Mouse (Mus musculus) myocyte (in vitro differentiated cells): Measurements from ENCODE around the gene Itih1. TPM values are rescaled to one million over a fixed set of nuclear protein-coding genes. Genes with fewer than 3 reads are reported as not detected.

Experiments
- H3K27me3 ChIP-seq: one replicate; pipeline ENCODE4 v1.6.1; 2011; ENCODE audit not compliant: control insufficient read depth, insufficient read depth, insufficient read length
- H3K36me3 ChIP-seq: one replicate; pipeline ENCODE4 v1.6.1; 2011; ENCODE audit not compliant: control insufficient read depth, insufficient read depth
- H3K4me2 ChIP-seq: one replicate; pipeline ENCODE4 v1.6.1; 2011; ENCODE audit warnings: low read depth, control low read depth
- H3K4me3 ChIP-seq: one replicate; pipeline ENCODE4 v1.5.1; 2011; ENCODE audit warnings: mild to moderate bottlenecking, control low read depth, moderate library complexity
- H3K79me2 ChIP-seq: one replicate; pipeline ENCODE4 v1.6.1; 2011; ENCODE audit not compliant: control insufficient read depth, insufficient read depth
- H3ac ChIP-seq: one replicate; pipeline ENCODE4 v1.6.1; 2011; ENCODE audit not compliant: control insufficient read depth, insufficient read length
- CEBPB ChIP-seq: IDR thresholded peaks from 2 replicates; pipeline ENCODE4 v1.6.1; 2011; ENCODE audit warnings: mild to moderate bottlenecking, moderate library complexity; ENCODE audit not compliant: poor library complexity, insufficient read depth, severe bottlenecking
- E2F4 ChIP-seq: IDR thresholded peaks from one replicate; pipeline ENCODE4 v1.6.1; 2011; ENCODE audit warnings: mild to moderate bottlenecking, control low read depth, moderate library complexity; ENCODE audit not compliant: insufficient read depth
- MAX ChIP-seq: IDR thresholded peaks from one replicate; pipeline ENCODE4 v1.6.1; 2011; ENCODE audit warnings: low read depth, mild to moderate bottlenecking, control low read depth
- MYOD1 ChIP-seq, 3 experiments: IDR thresholded peaks; one replicate each; pipeline ENCODE4 v1.6.1; 2011; ENCODE audit warnings: control low read depth in 2 of 3, low read depth in 2 of 3, mild to moderate bottlenecking in 2 of 3, moderate library complexity in 1 of 3; ENCODE audit not compliant: insufficient read length in 2 of 3, control insufficient read depth in 1 of 3
- MYOG ChIP-seq, 3 experiments: IDR thresholded peaks; one replicate each; pipeline ENCODE4 v1.6.1; 2011; ENCODE audit warnings: control low read depth in 2 of 3, low read depth in 2 of 3, mild to moderate bottlenecking in 2 of 3; ENCODE audit not compliant: insufficient read length in 2 of 3, control insufficient read depth in 1 of 3, insufficient read depth in 1 of 3
- POLR2A ChIP-seq: IDR thresholded peaks from one replicate; pipeline ENCODE4 v1.6.1; 2011; ENCODE audit warnings: low read depth, mild to moderate bottlenecking, control low read depth, moderate library complexity; ENCODE audit not compliant: insufficient read length
- POLR2AphosphoS2 ChIP-seq: IDR thresholded peaks from one replicate; pipeline ENCODE4 v1.6.1; 2011; ENCODE audit warnings: low read depth, control low read depth; ENCODE audit not compliant: insufficient read length
- REST ChIP-seq: IDR thresholded peaks from one replicate; pipeline ENCODE4 v1.6.1; 2011; ENCODE audit warnings: mild to moderate bottlenecking, control low read depth, moderate library complexity; ENCODE audit not compliant: insufficient read depth, insufficient read length
- SRF ChIP-seq: IDR thresholded peaks from one replicate; pipeline ENCODE4 v1.6.1; 2011; ENCODE audit warnings: low read depth; ENCODE audit not compliant: control insufficient read depth, insufficient read length
- TCF12 ChIP-seq: IDR thresholded peaks from one replicate; pipeline ENCODE4 v1.6.1; 2011; ENCODE audit warnings: mild to moderate bottlenecking, control low read depth; ENCODE audit not compliant: poor library complexity, insufficient read depth, severe bottlenecking
- TCF3 ChIP-seq: IDR thresholded peaks from one replicate; pipeline ENCODE4 v1.6.1; 2011; ENCODE audit warnings: low read depth, control low read depth; ENCODE audit not compliant: insufficient read length
- USF1 ChIP-seq: IDR thresholded peaks from one replicate; pipeline ENCODE4 v1.6.1; 2011; ENCODE audit warnings: low read depth, mild to moderate bottlenecking, control low read depth, moderate library complexity
- polyA plus RNA-seq: library from polyadenylated mRNA; unstranded; fragments of >200 nt; fragmentation: generic; extraction: Trizol; gene quantifications from one replicate; pipeline ENCODE4 v1.2.1, GENCODE M21; 2012; ENCODE audit warnings: missing spikeins

Gene Itih1
- polyA plus RNA-seq, 1 experiment = 0.02 TPM

DNA sequence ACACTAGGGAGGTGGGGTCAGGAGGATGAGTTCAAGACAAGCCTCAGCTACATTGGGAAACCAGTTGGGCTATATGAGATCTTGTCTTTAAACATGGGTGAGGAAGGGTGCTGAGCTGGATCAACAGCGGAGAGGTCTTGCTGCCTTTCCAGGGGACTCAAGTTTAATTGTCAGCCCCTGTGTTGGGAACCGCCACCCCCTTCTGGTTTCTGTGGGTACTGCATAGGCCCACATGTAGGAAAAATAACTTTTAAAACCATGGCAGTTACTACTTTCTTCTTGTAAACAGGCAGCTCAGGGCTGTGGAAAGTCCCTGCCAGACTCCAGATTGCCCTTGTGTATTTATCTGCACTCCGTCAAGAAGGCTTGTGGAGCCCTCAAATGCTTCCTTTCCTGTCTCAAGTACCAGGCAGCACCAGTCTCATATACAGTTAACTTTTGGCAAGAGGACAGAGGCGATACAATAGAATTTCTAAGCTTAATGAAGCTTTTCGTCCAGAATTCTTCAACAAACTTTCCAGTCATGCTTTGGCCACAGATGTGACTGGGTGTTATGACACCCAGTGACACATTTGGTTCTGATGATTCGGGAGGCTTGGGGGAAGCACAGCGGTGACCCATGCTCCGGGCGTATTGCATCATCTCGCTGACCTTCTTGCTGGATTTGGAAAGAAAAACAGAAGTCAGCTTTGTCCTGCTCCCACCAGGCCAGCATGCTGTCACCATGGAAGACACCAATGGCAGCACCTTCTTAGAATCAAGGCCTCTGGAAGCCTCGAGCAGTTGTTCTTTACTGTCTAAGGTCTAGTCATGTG lies 978 bp upstream of the Itih1 start:
- TF ChIP-seq POLR2A = no peak
- TF ChIP-seq CEBPB = peak; percentile 72; the same call in 1 of the 2 replicates
- Histone ChIP-seq H3K4me3 (no peak overlapping the region), H3K79me2 (no peaks in the 10 kb centered on the region), H3K36me3 (no peaks in the 10 kb centered on the region), H3K27me3 (no peaks in the 10 kb centered on the region), H3K4me2 (no peak overlapping the region), H3ac (no peak overlapping the region)

DNA sequence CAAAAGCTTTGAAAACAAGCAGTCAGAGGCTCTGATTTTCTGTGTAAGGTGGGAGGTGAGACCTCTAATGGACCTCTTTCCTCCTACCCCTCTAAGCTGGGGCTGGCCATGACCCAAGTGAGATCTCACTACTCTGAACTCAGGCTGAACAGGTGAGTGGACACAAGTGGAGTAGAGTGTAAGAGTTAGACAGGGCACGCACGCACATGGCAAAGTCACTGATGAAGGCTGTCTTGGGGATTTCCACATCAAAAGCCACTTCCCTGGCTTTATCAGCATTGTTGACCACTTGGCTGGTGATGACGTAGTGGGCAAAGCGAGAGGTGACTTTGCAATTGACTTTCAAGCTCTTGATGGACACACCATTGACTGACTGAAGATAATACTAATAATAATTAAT lies 835 bp downstream of the Itih1 start:
- Histone ChIP-seq H3K27me3 (no peaks in the 10 kb centered on the region), H3K4me2 (no peak overlapping the region), H3K79me2 (no peaks in the 10 kb centered on the region), H3K36me3 (no peaks in the 10 kb centered on the region), H3K4me3 (no peak overlapping the region), H3ac (no peak overlapping the region)
- TF ChIP-seq CEBPB (no peak), E2F4 (no peak), POLR2A (no peak), TCF12 (no peak), REST (no peak), MAX (no peak)

DNA sequence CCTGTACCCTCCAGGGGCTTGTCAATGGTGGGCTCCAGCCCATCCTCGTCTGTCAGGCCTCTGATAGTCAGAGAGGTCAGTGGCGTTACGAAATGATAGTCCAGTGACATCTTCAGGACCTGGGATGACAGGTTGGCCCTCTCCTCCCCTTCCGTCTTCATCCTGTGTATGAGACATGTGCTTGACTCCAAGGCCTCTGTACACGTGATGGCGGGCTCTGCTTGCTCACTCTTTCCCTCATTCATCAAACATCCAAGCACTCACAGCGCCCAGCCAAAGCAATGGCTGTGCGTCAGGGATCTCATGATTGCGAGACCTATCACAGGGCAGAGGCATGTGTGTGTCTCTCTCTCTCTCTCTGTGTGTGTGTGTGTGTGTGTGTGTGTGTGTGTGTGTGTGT lies 9.7 kb downstream of the Itih1 start:
- H3K27me3 ChIP-seq = no peaks in the 10 kb centered on the region
- no peak for TF ChIP-seq MYOG (IDR thresholded peaks at IDR 0.05; ENCODE audit: control insufficient read depth in 1 of 3, insufficient read depth in 1 of 3, insufficient read length in 2 of 3, low read depth in 2 of 3)
- TF ChIP-seq TCF3 = no peak
- no peak for TF ChIP-seq CEBPB
- TF ChIP-seq E2F4 = no peak
- no peak for TF ChIP-seq MAX
- no peak for TF ChIP-seq SRF
- TF ChIP-seq MYOD1 (IDR thresholded peaks at IDR 0.05; ENCODE audit: control insufficient read depth in 1 of 3, insufficient read length in 2 of 3, low read depth in 2 of 3) = no peak
- TF ChIP-seq POLR2AphosphoS2 = no peak
- no peak for TF ChIP-seq POLR2A
- TF ChIP-seq USF1 = no peak
- TF ChIP-seq TCF12 = no peak
- no peak for TF ChIP-seq REST
- H3K4me3 ChIP-seq = no peak overlapping the region
- no peak overlapping the region for H3ac ChIP-seq
- H3K36me3 ChIP-seq = no peaks in the 10 kb centered on the region
- no peak overlapping the region for H3K4me2 ChIP-seq
- no peaks in the 10 kb centered on the region for H3K79me2 ChIP-seq

DNA sequence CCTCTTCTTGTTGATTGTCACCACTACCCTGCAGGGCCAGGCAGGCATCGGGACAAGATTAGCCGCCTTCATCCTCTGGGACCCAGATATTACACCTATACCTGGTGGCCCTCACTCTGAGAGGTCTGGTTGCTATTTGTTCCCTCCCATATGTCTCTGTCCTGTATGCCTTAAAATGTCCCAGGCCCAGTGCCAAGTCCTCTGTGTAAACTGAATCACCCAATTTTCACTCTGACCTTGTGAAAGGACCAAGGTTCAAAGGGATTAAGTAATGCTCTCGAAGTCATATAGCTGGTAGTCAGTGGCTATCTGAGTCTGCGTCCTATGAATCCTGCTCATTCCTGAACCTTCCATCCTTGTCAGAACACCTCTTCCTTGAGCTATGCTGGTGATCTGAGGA lies 12.7 kb downstream of the Itih1 start:
- Histone ChIP-seq H3K36me3 (no peaks in the 10 kb centered on the region), H3K27me3 (no peaks in the 10 kb centered on the region), H3K4me2 (no peak overlapping the region), H3ac (no peak overlapping the region), H3K79me2 (no peaks in the 10 kb centered on the region), H3K4me3 (no peak overlapping the region)
- no peak for TF ChIP-seq CEBPB
- no peak for TF ChIP-seq POLR2A
- TF ChIP-seq USF1 = no peak
- TF ChIP-seq POLR2AphosphoS2 = no peak
- TF ChIP-seq MAX = no peak
- no peak for TF ChIP-seq MYOG (IDR thresholded peaks at IDR 0.05; ENCODE audit: control insufficient read depth in 1 of 3, insufficient read depth in 1 of 3, insufficient read length in 2 of 3, low read depth in 2 of 3)
- TF ChIP-seq REST = no peak
- no peak for TF ChIP-seq MYOD1 (IDR thresholded peaks at IDR 0.05; ENCODE audit: control insufficient read depth in 1 of 3, insufficient read length in 2 of 3, low read depth in 2 of 3)
- no peak for TF ChIP-seq E2F4
- TF ChIP-seq SRF = no peak
- no peak for TF ChIP-seq TCF3

DNA sequence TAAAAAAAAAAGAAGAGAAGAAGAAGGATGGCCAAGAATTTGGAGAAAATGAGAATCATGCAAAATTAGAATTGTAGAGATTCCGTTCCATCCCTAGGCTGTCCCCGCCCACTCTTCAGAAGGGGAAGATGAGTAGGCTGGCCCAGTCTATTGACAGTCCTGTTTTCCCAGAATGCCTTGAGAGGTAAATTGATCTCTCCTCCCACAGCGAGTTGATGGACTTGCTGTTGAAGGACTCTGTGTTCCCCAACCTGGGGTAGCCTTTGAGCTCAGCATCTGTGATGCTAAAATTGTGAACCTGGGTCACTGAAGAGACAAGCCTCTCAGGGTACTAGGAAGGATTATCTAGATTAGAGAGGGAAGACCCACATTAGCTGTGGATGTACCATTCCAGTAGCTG lies 17.6 kb downstream of the Itih1 start:
- Histone ChIP-seq H3ac (no peak overlapping the region), H3K79me2 (no peaks in the 10 kb centered on the region), H3K4me3 (no peak overlapping the region), H3K36me3 (no peaks in the 10 kb centered on the region), H3K4me2 (no peak overlapping the region), H3K27me3 (no peaks in the 10 kb centered on the region)
- TF ChIP-seq USF1 (no peak), REST (no peak), E2F4 (no peak), MYOG (IDR thresholded peaks at IDR 0.05; ENCODE audit: control insufficient read depth in 1 of 3, insufficient read depth in 1 of 3, insufficient read length in 2 of 3, low read depth in 2 of 3) (no peak), POLR2A (no peak), POLR2AphosphoS2 (no peak), MAX (no peak), TCF3 (no peak), SRF (no peak)
